Mouse (Mus musculus): ENCODE measurements around the gene Fam173b.
A peak's percentile ranks its signal among the peaks of the same experiment; 100 is the strongest.

Gene Fam173b

DNA sequence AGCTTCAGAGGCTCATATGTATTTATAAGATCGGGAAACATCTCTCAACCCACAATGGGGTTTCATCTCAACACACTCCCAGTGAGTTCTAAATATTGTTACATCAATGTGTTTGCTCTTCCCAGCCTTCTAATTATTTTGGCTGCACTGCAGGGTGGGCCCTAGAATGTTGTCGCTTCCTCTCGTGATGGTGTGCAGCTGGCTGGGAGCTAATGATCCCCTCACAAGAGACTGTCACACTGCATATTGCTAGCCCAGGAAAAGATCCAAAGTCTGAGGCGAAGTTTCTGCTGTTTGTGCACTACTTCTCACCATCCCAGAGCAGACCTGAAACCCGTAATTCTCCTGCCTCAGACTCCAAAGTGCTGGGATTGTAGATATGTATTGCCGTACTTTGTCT lies 45.6 kb downstream of the Fam173b start:
- no peak for DNase-seq

DNA sequence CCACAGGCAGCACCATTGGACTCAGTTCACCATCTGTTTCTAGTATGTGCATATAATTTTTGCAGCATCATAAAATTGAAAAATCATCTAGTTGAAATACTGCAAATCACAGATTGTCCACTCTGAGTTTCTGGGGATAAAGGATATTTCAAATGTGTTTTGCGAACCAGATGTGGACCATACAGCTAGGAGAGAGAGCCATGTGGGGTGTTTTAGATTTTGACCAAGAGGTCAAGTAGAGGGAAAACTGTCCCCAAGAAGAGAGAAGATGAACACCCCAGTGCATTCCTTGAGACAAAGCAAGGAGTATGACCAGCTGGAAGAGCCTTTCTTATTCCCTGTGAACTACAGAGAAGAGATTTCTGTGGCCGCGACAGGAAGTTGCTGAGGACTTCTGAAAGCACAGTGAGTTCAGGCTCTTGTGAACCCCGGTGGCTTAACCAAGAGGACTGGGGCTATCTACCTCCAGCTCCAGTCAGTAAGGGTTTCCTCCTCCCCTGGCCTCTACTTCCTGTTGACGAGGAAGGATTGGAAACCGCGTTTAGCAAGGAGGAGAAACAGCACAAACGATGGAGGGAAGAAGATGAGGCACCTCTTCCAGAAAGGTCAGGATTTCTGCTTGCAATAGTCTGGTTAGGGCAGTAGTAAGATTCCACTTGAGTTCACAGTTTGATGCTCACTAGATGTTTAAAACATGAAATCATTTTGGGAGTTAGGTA lies 46.4 kb downstream of the Fam173b start:
- no peak for DNase-seq

DNA sequence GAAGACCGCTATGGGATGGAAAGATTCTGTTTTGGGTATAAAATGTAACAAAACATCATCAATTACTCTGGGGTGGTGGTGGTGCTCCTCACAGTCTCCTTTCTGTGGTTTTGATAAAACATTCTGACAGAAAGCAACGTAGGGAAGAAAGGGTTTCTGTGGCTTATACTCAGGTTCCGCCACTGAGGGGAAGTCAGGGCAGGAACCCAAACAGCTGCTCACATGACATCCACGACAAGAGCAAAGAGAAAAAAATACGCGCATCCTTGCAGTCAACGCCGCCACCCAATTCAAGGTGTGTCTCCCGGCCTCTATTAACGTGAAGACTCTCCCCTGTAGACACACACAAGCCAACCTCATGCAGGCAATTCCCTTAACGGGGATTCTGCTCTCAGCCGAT lies 48.0 kb downstream of the Fam173b start:
- no peak for DNase-seq

DNA sequence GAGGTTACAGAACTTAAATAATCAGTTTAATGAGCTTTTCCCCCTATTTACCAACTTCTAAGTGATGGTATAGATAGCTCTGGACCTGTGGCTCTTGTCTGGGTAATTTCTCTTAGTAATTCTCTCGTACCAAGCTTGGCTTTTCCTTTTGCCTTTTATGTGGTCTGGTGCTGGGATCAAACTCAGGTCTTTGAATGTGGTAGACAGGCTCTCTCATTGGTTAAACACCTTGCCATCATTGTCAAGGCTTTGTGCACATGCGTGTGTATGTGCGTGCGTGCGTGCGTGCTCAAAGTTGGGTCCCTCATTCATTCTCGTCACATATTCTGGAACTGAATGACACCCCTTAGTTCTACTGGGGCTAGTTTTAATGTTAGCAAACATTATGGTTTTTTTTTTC lies 49.2 kb downstream of the Fam173b start:
- DNase-seq = no peak

DNA sequence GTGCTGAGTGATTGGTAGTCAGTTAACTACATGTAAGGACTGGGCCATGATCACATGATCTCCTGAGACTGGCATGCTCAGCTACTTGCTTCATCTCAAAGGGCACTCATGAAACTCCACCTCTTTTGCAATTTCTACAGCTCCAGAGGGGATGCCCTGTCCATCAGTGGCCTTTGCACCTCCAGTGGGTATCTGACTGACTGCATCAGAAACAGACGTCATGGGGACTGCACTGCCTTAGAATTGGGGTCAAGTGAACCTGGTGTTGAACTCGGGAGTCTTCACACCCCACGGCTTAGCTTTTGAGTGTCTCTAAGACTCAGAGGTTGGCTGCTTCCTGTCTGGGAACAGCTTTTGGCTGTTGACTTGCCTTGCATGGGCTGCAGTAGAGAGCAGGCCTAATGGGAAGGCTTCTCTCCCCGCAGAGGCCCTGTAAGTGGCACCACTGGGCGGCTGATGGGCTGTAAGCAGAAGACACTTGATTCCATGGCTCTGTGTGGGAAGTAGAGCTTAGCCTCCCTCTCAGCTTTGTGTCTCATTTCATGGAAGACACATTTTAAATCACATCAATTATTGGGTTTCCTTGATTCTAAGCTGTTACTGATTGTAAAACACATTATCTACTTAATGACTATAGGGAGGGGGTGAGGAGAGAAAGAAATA lies 58.6 kb downstream of the Fam173b start:
- DNase-seq = no peak

DNA sequence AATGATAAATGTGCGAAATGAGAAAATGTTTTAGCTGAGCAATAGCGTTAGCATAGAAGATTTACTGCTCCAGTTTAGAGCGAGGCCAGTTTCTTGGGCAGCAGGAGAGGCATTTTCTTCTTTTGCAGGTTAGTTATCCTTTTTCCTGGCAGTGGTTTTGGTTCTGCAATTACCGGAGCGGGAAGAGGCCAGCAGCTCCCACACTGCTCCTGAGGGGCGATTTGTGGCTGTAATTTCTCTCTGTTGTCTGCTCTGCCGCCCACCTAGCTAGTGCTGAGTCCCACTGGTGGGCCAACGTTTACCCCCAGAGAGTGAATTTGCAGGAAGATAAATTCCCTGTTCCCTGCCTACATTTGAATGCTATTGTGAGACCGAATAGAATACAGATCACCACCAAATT lies 59.2 kb downstream of the Fam173b start:
- DNase-seq = no peak

DNA sequence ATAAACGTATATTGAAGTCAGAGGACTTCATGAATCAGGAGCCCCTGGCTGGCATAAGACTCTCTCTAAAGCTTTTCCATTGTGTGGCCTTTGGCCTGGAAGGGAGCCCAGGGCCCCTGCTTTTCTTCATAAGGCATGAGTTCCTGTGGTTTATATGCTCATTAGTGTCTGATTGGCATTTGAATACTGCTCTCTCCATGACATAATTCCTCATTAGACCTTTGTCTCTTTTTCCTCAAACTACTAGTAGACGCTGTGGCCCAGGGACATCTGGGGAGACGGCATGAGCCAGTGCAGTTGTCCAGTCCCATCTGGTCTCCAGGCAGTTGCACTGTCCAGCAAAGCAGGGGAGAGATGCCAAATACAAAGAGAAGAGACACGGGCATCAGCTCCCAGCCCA lies 60.1 kb downstream of the Fam173b start:
- peak; percentile 37 to 58 for DNase-seq

DNA sequence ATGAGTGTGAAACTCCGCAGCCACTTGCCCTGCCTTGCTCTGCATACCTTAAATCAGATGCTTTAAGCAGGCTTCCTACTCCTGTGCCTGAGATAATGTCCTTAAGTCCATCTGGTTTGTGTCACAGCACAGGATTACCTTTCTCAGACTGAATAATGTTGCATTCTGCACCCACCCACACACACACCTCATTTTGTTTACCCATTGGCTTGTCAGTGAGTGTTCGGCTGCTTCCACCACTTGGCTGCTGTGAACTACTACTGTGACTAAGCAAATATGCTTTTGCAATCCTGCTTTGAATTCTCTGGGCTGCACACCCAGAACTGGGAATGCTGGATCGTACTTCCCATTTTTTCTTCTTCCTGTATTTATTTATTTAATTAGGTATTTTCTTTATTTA lies 61.4 kb downstream of the Fam173b start:
- no peak for DNase-seq
